Mouse (Mus musculus) stomach, embryonic 14.5 days (tissue): ENCODE results near the gene Zfp335. TPM values are rescaled to one million over a fixed set of nuclear protein-coding genes. Genes with fewer than 3 reads are reported as not detected.
"Not testable (repeated sequence)": the region's sequence is repeated elsewhere in the genome, so short reads cannot be mapped to it uniquely, and the experiment has no call there.

Experiments used
- ATAC-seq: fragments of 200-750 bp; cut with Nextera tagmentation; 2 replicates; pipeline ENCODE4 v1.8.0; 2017; ENCODE audit warnings: low read depth, moderate TSS enrichment; ENCODE audit not compliant: insufficient number of reproducible peaks, insufficient read depth, low FRiP score
- H3K27ac ChIP-seq: fragments of 300-500 bp; sonication (generic); 2 replicates; pipeline ENCODE4 v1.5.1; 2014; ENCODE audit warnings: mild to moderate bottlenecking, low read length, moderate library complexity, mixed read lengths
- H3K27me3 ChIP-seq: fragments of 300-500 bp; sonication (generic); 2 replicates; pipeline ENCODE4 v1.6.1; 2014; ENCODE audit warnings: low read length, control low read depth, mixed read lengths; ENCODE audit not compliant: control insufficient read depth, insufficient read depth
- H3K36me3 ChIP-seq: fragments of 300-500 bp; sonication (generic); 2 replicates; pipeline ENCODE4 v1.6.1; 2014; ENCODE audit warnings: mild to moderate bottlenecking, control low read depth, low read length, moderate library complexity, mixed read lengths; ENCODE audit not compliant: control insufficient read depth, insufficient read depth
- H3K4me1 ChIP-seq: fragments of 300-500 bp; sonication (generic); 2 replicates; pipeline ENCODE4 v1.6.1; 2014; ENCODE audit warnings: low read length, control low read depth, mixed read lengths; ENCODE audit not compliant: control insufficient read depth, insufficient read depth
- H3K4me2 ChIP-seq: fragments of 300-500 bp; sonication (generic); replicated peaks from 2 replicates; pipeline ENCODE4 v1.6.1; 2014; ENCODE audit warnings: low read depth, low read length, control low read depth
- H3K4me3 ChIP-seq: fragments of 300-500 bp; sonication (generic); 2 replicates; pipeline ENCODE4 v1.5.1; 2014; ENCODE audit warnings: low read depth, low read length, control low read depth
- H3K9ac ChIP-seq: fragments of 300-500 bp; sonication (generic); replicated peaks from 2 replicates; pipeline ENCODE4 v1.6.1; 2014; ENCODE audit warnings: low read depth, mild to moderate bottlenecking, control low read depth, low read length, moderate library complexity, mixed read lengths
- H3K9me3 ChIP-seq: fragments of 300-500 bp; sonication (generic); 2 replicates; pipeline ENCODE4 v1.6.1; 2016; ENCODE audit warnings: low read depth, low read length, control low read depth; ENCODE audit not compliant: control insufficient read depth
- WGBS: fragments of 180-500 bp; shearing (Covaris S2); extraction: QIAGEN DNeasy Blood & Tissue Kit; methylation state at CpG from one replicate; pipeline ENCODE4 v1.1.7; 2014; 5-methylcytosine and 5-hydroxymethylcytosine counted together
- polyA plus RNA-seq: library from polyadenylated mRNA; unstranded; fragments of >200 nt; fragmentation: Nextera tagmentation; extraction: Ambion mirVana; gene quantifications from 2 replicates; pipeline ENCODE4 v1.2.1, GENCODE M21; 2014

Zfp335 gene
- polyA plus RNA-seq, 1 experiment from 2014 or later = 12.7 TPM

GRCm38 (mm10) chr2:164863411-164863810 is 48.1 kb downstream of the Zfp335 start:
- not testable (repeated sequence) for H3K36me3 ChIP-seq, H3K9me3 ChIP-seq, H3K4me3 ChIP-seq, H3K9ac ChIP-seq, H3K4me1 ChIP-seq, ATAC-seq, H3K27me3 ChIP-seq, H3K4me2 ChIP-seq, H3K27ac ChIP-seq
- 93% methylated on average over 8 of the region's 9 CpGs for WGBS

GRCm38 (mm10) chr2:164862179-164862861 is 49.2 kb downstream of the Zfp335 start:
- Histone ChIP-seq H3K27ac (peak overlapping the region; percentile 87), H3K27me3 (peaks cover 2% of the 10 kb centered on the region; the same call in 1 of the 2 replicates), H3K4me1 (peaks cover 14% of the 10 kb centered on the region; the same call in 1 of the 2 replicates), H3K4me2 (no peak overlapping the region), H3K9ac (no peak overlapping the region), H3K9me3 (no peaks in the 10 kb centered on the region), H3K4me3 (no peak overlapping the region), H3K36me3 (no peaks in the 10 kb centered on the region)
- ATAC-seq = peak; percentile 76; the same call in 1 of the 2 replicates
- 31% methylated on average over 9 of the region's 9 CpGs for WGBS

- H3K27ac ChIP-seq = no peak overlapping the region
- peaks cover 15% of the 10 kb centered on the region; the same call in 1 of the 2 replicates for H3K4me1 ChIP-seq
Measured at GRCm38 (mm10) chr2:164861094-164861493, 50.5 kb downstream of the Zfp335 start.

DNA sequence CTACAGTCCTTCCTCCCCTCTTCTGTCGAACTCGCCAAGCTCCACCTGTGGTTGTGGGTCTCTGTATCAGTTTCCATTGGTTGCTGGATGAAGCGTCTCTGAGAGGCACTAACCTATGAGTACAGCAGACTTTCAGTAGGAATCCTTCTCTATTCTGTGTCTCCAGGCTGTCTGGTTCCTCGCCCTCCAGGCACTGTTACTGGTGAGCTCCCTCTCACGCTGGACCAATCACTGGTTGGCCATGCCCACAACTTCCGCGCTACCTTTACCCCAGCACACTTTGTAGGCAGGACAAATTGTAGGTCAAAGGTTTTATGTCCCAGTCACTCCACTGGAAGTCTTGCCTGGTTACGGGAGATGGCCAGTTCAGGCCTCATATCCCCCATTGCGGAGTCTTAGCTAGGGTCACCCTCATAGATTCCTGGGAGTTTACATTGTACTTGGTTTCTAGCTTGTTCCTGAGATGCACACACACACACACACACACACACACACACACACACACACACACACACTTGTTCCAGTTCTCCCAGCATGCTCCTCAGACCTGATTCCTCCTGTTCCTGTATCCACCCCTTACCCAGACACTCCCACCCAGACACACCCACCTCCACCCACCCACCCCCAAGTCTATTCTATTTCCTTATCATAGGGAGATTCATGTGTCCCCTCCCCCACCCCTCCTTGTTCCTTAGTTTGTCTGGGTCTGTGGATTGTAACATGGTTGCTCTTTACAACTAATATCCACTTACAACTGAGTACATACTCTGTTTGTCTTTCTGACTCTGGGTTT is 51.7 kb downstream of the Zfp335 start:
- WGBS = 66% methylated on average over 9 of the region's 9 CpGs
- Histone ChIP-seq H3K9ac (no peak overlapping the region), H3K36me3 (no peaks in the 10 kb centered on the region), H3K27ac (no peak overlapping the region), H3K4me3 (no peak overlapping the region), H3K9me3 (no peaks in the 10 kb centered on the region), H3K4me1 (peaks cover 15% of the 10 kb centered on the region; the same call in 1 of the 2 replicates), H3K27me3 (peaks cover 2% of the 10 kb centered on the region; the same call in 1 of the 2 replicates), H3K4me2 (no peak overlapping the region)
- no peak for ATAC-seq

More at GRCm38 (mm10) chr2:164861094-164861493, 50.5 kb downstream of the Zfp335 start:
- ATAC-seq = no peak
- H3K9ac ChIP-seq = no peak overlapping the region
- H3K4me3 ChIP-seq = no peak overlapping the region
- H3K27me3 ChIP-seq = peaks cover 2% of the 10 kb centered on the region; the same call in 1 of the 2 replicates
- H3K36me3 ChIP-seq = no peaks in the 10 kb centered on the region
- 62% methylated on average over 4 of the region's 4 CpGs for WGBS
- H3K4me2 ChIP-seq = no peak overlapping the region
- H3K9me3 ChIP-seq = no peaks in the 10 kb centered on the region

DNA sequence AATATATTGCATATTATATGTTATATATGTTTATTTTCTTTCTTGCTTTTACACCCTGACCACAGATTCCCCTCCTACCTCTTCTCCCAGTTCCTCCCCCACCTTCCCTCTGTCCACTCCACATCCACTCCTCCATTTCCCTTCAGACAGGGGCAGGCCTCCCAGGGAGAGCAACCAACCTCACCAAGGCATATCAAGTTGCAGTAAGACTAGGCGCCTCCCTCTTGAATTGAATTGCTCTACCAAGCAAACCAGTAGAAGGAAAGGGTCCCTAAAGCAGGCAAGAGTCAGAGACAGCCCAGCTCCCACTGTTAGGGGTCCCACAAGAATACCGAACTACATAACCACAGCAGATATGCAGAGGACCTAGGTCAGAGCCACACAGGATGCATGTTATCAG is 52.4 kb downstream of the Zfp335 start:
- no peak for ATAC-seq
- Histone ChIP-seq H3K4me1 (peaks cover 15% of the 10 kb centered on the region; the same call in 1 of the 2 replicates), H3K27ac (no peak overlapping the region), H3K4me3 (no peak overlapping the region), H3K4me2 (no peak overlapping the region), H3K27me3 (peaks cover 2% of the 10 kb centered on the region; the same call in 1 of the 2 replicates), H3K9ac (no peak overlapping the region), H3K36me3 (no peaks in the 10 kb centered on the region), H3K9me3 (no peaks in the 10 kb centered on the region)
- 40% methylated on average over 2 of the region's 2 CpGs for WGBS

DNA sequence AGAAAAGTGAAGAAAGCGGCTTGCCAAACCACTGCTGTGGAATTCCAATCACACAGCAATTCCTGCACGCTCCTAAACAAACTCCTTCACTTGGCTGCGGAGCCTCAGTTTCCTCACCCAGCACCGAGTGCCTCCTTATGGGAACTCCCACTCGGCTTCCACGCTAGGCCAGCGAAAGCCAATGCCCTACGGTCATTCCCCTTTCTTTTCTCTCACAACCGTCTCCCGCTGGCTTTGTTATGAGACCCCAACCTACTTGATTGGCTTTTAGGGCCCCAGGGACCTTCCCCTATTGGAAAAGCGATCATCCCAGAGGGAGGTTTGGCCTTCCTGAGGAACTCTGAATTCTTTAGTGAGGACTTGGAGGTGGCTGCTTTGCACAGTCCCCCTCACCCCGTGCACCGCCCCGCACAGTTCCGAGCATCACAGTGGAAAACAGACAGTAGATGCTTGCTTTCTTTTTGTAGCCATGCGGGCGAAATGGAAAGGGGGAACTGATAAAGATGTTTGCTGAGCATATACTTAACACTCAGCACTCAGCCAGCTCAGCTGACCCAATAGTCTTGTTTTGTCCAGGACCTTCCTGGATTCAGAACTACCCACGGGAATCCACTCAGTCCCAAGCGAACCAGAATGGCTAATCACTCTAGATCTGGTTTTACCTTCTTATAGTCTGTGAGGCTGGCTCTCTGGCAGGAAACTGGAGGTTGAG is 53.6 kb downstream of the Zfp335 start:
- peak overlapping the region; percentile 38 for H3K4me3 ChIP-seq
- 11% methylated on average over 19 of the region's 19 CpGs for WGBS
- H3K9ac ChIP-seq = peak overlapping the region; percentile 22; the same call in 1 of the 2 replicates
- H3K9me3 ChIP-seq = no peaks in the 10 kb centered on the region
- H3K27me3 ChIP-seq = peaks cover 2% of the 10 kb centered on the region; the same call in 1 of the 2 replicates
- no peak for ATAC-seq
- H3K4me1 ChIP-seq = peaks cover 15% of the 10 kb centered on the region; the same call in 1 of the 2 replicates
- no peak overlapping the region for H3K27ac ChIP-seq
- H3K36me3 ChIP-seq = no peaks in the 10 kb centered on the region
- peak overlapping the region; percentile 98 for H3K4me2 ChIP-seq

DNA sequence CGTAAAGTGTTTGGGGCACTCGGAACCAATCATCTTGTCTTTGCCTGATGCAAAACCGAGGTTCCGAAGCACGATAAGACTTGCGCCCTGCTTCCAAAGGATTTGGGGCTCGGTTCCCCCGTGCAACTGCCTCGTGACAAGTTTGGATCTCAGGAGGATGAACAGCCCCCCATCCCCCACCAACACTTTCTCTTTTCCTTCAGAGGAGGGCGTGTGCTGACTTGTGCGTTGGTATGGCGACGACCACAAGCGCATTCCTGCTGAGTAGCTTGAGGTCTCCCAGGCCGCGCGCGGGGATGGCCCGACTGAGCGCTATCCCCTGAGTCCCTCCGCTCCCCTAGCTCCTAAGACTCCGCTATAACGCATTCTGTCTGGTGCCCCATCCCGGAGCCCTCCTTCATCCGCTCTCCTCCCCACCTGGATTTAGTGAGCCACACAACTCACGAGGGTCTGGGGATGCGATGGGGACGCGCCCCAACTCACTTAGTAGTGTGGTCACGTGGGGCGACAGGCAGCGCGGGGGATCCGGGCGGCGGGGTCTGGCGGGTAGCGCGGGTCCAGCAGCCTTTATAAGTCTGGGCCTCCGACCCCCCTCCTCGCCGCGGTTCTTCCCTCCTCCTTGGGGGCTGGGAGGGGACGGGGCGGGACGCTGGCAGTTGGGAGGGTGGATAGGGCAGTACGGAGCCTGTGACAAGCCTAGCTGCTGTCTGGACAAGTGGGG is 54.3 kb downstream of the Zfp335 start, which contains the start of gene Pltp:
TSS of gene Pltp (minus strand) at position 611 of the 721 bp plus-strand sequence.
- Histone ChIP-seq H3K4me1 (peaks cover 15% of the 10 kb centered on the region; the same call in 1 of the 2 replicates), H3K9me3 (no peaks in the 10 kb centered on the region), H3K27me3 (peaks cover 2% of the 10 kb centered on the region; the same call in 1 of the 2 replicates), H3K36me3 (no peaks in the 10 kb centered on the region), H3K4me2 (peak within 1 kb of the TSS; percentile 98), H3K27ac (no peak within 1 kb of the TSS; the same call in 1 of the 2 replicates), H3K9ac (peak within 1 kb of the TSS; percentile 28), H3K4me3 (peak within 1 kb of the TSS; percentile 38)
- peak; percentile 56; the same call in 1 of the 2 replicates for ATAC-seq
- WGBS = under 1% methylated on average over 47 of the region's 47 CpGs
